Mouse (Mus musculus): ENCODE data around the gene Selenbp2.
"Not testable (repeated sequence)": the region's sequence is repeated elsewhere in the genome, so short reads cannot be mapped to it uniquely, and the experiment has no call there.

The Selenbp2 gene

GRCm38 (mm10) chr3:94690616-94691247 lies 2.6 kb upstream of the Selenbp2 start:
- no peak for DNase-seq (ENCODE audit: low spot score in 2 of 2)

- DNase-seq (ENCODE audit: low spot score in 2 of 2): not testable (repeated sequence)
Observed at GRCm38 (mm10) chr3:94691694-94692093, 1.7 kb upstream of the Selenbp2 start.

GRCm38 (mm10) chr3:94693874-94694273 lies 518 bp downstream of the Selenbp2 start:
- DNase-seq (ENCODE audit: low spot score in 2 of 2): not testable (repeated sequence)

GRCm38 (mm10) chr3:94695591-94695990 lies 2.2 kb downstream of the Selenbp2 start:
- not testable (repeated sequence) for DNase-seq (ENCODE audit: low spot score in 2 of 2)

GRCm38 (mm10) chr3:94696257-94696656 lies 2.9 kb downstream of the Selenbp2 start:
- not testable (repeated sequence) for DNase-seq (ENCODE audit: low spot score in 2 of 2)

DNA sequence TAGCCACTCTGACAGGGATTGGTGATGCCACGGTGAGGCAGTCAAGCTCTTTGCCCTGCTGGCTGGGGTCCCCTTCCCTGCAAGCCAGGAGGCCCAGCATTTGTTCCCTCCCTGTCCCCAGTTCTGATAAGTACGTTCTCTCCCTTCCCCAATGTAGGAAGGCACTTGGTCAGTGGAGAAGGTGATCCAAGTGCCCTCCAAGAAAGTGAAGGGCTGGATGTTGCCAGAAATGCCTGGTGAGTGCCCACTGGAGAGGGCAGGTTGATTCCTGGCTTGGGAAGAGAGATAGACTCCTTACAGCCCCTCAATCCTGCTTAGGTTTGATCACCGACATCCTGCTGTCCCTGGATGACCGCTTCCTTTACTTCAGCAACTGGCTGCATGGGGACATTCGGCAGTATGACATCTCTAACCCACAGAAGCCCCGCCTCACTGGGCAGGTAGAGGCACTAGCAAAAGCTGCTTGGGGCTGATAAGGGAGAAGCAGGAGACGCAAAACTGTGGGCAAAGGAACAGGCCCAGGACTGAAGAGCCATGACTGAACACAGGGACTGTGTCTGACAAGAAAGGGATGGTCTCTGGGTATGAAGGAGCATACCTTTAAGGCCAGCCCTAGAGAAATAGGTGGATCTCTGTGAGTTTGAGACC lies 8.9 kb downstream of the Selenbp2 start:
- not testable (repeated sequence) for DNase-seq (ENCODE audit: low spot score in 2 of 2)

GRCm38 (mm10) chr3:94702856-94703255 lies 9.5 kb downstream of the Selenbp2 start:
- DNase-seq (ENCODE audit: low spot score in 2 of 2): no peak

DNA sequence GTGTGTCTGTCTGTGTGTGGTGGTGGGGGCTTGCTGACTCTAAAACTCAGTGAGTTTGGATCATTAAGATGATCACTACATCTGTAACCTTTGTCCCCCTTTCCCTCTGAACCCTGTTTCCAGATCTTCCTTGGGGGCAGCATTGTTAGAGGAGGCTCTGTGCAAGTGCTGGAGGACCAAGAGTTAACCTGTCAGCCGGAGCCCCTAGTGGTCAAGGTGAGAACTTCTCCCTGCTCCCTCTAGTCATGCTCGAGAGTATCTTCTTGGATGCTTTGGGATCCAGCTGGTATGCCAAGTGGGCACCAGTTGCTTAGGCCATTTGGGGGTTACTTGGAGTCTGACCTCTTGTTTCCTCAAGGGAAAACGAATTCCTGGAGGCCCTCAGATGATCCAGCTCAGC lies 10.0 kb downstream of the Selenbp2 start:
- not testable (repeated sequence) for DNase-seq (ENCODE audit: low spot score in 2 of 2)

GRCm38 (mm10) chr3:94710591-94710990 lies 17.2 kb downstream of the Selenbp2 start:
- not testable (repeated sequence) for DNase-seq (ENCODE audit: low spot score in 2 of 2)

GRCm38 (mm10) chr3:94713424-94713823 lies 20.1 kb downstream of the Selenbp2 start:
- not testable (repeated sequence) for DNase-seq (ENCODE audit: low spot score in 2 of 2)

GRCm38 (mm10) chr3:94718253-94718652 lies 24.9 kb downstream of the Selenbp2 start:
- DNase-seq (ENCODE audit: low spot score in 2 of 2): not testable (repeated sequence)

- DNase-seq (ENCODE audit: low spot score in 2 of 2): not testable (repeated sequence)
Observed at GRCm38 (mm10) chr3:94723637-94724036, 30.3 kb downstream of the Selenbp2 start.

DNA sequence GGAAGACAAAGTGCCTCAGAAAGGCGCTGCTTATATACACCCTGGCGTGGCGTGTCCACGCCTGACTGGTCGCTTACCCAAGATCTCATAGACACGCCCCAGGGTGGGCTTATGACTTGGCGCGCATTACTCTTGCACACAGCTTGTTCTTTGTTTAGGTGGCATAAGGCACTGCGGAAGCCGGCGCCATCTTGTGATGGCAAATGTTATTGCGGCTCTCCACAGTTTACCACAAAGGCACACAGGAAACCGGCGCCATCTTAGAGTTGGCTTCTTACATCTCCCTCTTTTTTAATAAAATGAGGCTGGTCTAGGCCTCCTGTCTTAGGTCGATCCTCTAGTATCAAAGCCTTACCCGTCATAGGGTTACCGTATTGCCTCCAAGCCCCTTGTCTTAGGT lies 52.3 kb downstream of the Selenbp2 start:
- no peak for DNase-seq (ENCODE audit: low spot score in 2 of 2)

All from right cerebral cortex, postnatal 36 days (tissue).